Mouse (Mus musculus) testis, adult 2 months (tissue): ENCODE measurements around the gene Clrn2.

Experiments
- CTCF ChIP-seq: fragments of 200-500 bp; IDR thresholded peaks from 2 replicates; pipeline ENCODE4 v1.5.1; 2012; ENCODE audit warnings: low read depth, mild to moderate bottlenecking, inconsistent platforms, low read length, moderate library complexity; ENCODE audit not compliant: control insufficient read depth, insufficient read depth, insufficient replicate concordance
- POLR2A ChIP-seq: fragments of 200-500 bp; IDR thresholded peaks from 2 replicates; pipeline ENCODE4 v1.6.1; 2012; ENCODE audit warnings: low read depth, mild to moderate bottlenecking, inconsistent platforms, low read length, moderate library complexity; ENCODE audit not compliant: control insufficient read depth

DNA sequence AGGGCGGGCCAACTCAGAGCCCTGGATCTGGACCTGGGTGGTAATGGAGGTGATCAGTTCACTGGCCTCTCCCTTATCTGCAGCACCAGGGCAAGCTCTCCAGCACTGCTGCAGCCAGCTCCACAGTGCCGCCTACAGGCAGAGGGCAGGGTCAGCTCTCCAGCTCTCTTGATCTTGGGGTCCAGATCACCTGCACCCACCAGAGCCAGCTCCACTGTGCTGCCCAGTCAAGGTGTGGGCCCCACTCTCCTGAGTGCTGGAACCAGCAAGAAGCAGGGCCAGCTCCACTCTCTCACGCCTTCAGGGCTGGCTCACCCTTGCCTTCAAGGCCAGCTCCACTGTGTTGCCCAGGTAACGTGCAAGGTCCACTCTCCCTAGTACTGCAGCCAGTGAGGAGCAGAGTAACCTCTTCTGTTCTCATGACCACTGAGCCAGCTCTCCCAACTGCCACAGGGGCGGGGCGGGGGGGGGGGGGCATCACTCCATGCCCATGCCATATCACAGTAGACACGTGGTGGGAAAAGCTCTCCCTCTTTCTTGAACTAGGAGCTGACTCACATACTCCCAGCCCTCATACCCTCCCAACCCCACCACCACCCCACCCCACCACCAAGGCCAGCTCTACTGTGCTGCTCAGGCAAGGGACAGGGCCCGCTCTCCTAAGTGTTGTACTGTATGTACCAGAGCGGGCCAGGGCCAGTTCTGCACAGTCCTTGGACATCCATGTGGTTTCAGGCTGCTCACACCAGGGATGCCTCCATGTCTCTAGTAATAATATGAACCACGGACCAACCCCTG, 33.5 kb upstream of the Clrn2 start:
- TF ChIP-seq POLR2A = peak; percentile 43; the same call in 1 of the 2 replicates
- TF ChIP-seq CTCF = peak; percentile 52; the same call in 1 of the 2 replicates
